Comparison of ENCODE assay signal across 20 mouse cellular contexts in genomic region chr13:41685499-41685898, GRCm38 (mm10).
"Had no signal": no experiment of that assay in that cellular context is flagged by ENCODE, and none has a peak within 500 bp of the region (broad histone marks: within the 10 kb centered on the region; RNA-seq: fewer than 3 reads in every experiment).

No protein-coding gene starts in this region.

- H3K4me3 ChIP-seq: heart, embryonic 10.5 days; heart, embryonic 12.5 days; hindbrain, embryonic 10.5 days; hindbrain, embryonic 12.5 days; intestine, embryonic 15.5 days; layer of hippocampus, adult 2 months; limb, embryonic 13.5 days; limb, embryonic 15.5 days; liver, embryonic 12.5 days had no signal

- H3K36me3 ChIP-seq: heart, embryonic 10.5 days; heart, embryonic 12.5 days; hindbrain, embryonic 10.5 days; hindbrain, embryonic 12.5 days; intestine, embryonic 15.5 days; limb, embryonic 13.5 days; limb, embryonic 15.5 days; liver, embryonic 12.5 days had no signal

- H3K9ac ChIP-seq: heart, embryonic 12.5 days; hindbrain, embryonic 12.5 days; hindbrain, embryonic 14.5 days; intestine, embryonic 15.5 days; limb, embryonic 13.5 days; limb, embryonic 15.5 days; liver, embryonic 12.5 days had no signal

- DNase-seq: gastrocnemius, postnatal 14 days; gastrocnemius, postnatal 36 days; heart, postnatal 10 days; heart, postnatal 4 days; kidney, adult 18-20 months; kidney, adult 8-10 months; kidney, postnatal 10 days; kidney, postnatal 4 days; layer of hippocampus, postnatal 36 days; left cerebral cortex, postnatal 4 days had no signal

- H3K27me3 ChIP-seq: heart, embryonic 12.5 days; hindbrain, embryonic 12.5 days; intestine, embryonic 15.5 days; limb, embryonic 13.5 days; limb, embryonic 15.5 days; liver, embryonic 12.5 days had no signal

- H3K4me1 ChIP-seq: hindbrain, embryonic 10.5 days; hindbrain, embryonic 12.5 days; liver, embryonic 12.5 days had no signal

- H3K27ac ChIP-seq: heart, embryonic 10.5 days; hindbrain, embryonic 10.5 days; hindbrain, embryonic 12.5 days; hindbrain, embryonic 14.5 days; intestine, embryonic 15.5 days; layer of hippocampus, adult 2 months; limb, embryonic 13.5 days; limb, embryonic 15.5 days; liver, embryonic 12.5 days had no signal
